Mouse (Mus musculus): ENCODE data around the gene Cdc20b. TPM values are rescaled to one million over a fixed set of nuclear protein-coding genes. Genes with fewer than 3 reads are reported as not detected.

Gene Cdc20b
- total RNA-seq (2012; rRNA removed) (not detected in 2 replicates), polyA plus RNA-seq (2012; ENCODE audit: insufficient read depth in 1 of 2, insufficient read length in 2 of 2, low read depth in 1 of 2, low replicate concordance in 2 of 2, missing spikeins in 1 of 2) (not detected)

GRCm38 (mm10) chr13:113034950-113035421, at the start of gene Cdc20b:
Cdc20b (plus strand) TSS chr13:113035111.
- Histone ChIP-seq H3K36me3 (ENCODE audit: control insufficient read depth in 1 of 2, insufficient read depth in 2 of 2, low read length in 2 of 2) (no peaks in the 10 kb centered on the region; a peak in 1 of 4 replicates), H3K9me3 (replicated peaks; ENCODE audit: insufficient read depth, low read length) (no peaks in the 10 kb centered on the region), H3K27ac (ENCODE audit: control insufficient read depth, low read depth, low read length) (0 out of 2 replicates have a peak within 1 kb of the TSS, but pooled peaks have one; percentile 9), H3K27me3 (ENCODE audit: control insufficient read depth in 1 of 2, insufficient read depth in 2 of 2, low read length in 2 of 2) (no peaks in the 10 kb centered on the region; a peak in 1 of 4 replicates), H3K9ac (ENCODE audit: control insufficient read depth, low read depth, low read length, poor library complexity, severe bottlenecking) (peak within 1 kb of the TSS; percentile 68), H3K4me1 (ENCODE audit: control insufficient read depth in 1 of 2, insufficient read depth in 2 of 2, low read length in 2 of 2) (peaks cover 0 to 4% of the 10 kb centered on the region in 2 experiments; a peak in 1 of 4 replicates), H3K4me3 (ENCODE audit: control insufficient read depth in 1 of 2, insufficient read depth in 1 of 2, low read depth in 2 of 2, low read length in 2 of 2) (peak within 1 kb of the TSS; percentile 68 to 81), H3K79me2 (ENCODE audit: control insufficient read depth, insufficient read depth, low read length, poor library complexity) (no peaks in the 10 kb centered on the region)
- DNase-seq (ENCODE audit: low read depth, low spot score) = peak; percentile 91
- TF ChIP-seq UBTF (IDR thresholded peaks at IDR 0.05; ENCODE audit: borderline replicate concordance, insufficient read depth, low read depth, low read length) (0 out of 2 replicates have a peak, but pooled peaks have one; percentile 13), E2F4 (IDR thresholded peaks at IDR 0.05; ENCODE audit: borderline replicate concordance, low read depth, low read length) (0 out of 2 replicates have a peak, but pooled peaks have one; percentile 67), MXI1 (IDR thresholded peaks at IDR 0.05; ENCODE audit: low read depth, low read length) (peak; percentile 32; the same call in 1 of the 2 replicates), POLR2A (IDR thresholded peaks at IDR 0.05; ENCODE audit: control insufficient read depth in 1 of 2, insufficient read depth in 1 of 2, low read depth in 1 of 2, low read length in 2 of 2, poor library complexity in 1 of 2) (peak; percentile 30 to 54; a peak in 2 of 4 replicates), SIN3A (IDR thresholded peaks at IDR 0.05; ENCODE audit: low read length) (peak; percentile 43), RAD21 (IDR thresholded peaks at IDR 0.05; ENCODE audit: low read depth, low read length) (no peak), MAX (IDR thresholded peaks at IDR 0.05; ENCODE audit: low read length) (0 out of 2 replicates have a peak, but pooled peaks have one; percentile 10), BHLHE40 (IDR thresholded peaks at IDR 0.05; ENCODE audit: borderline replicate concordance, low read depth, low read length) (no peak), MAZ (IDR thresholded peaks at IDR 0.05; ENCODE audit: low read depth, low read length) (no peak), NRF1 (IDR thresholded peaks at IDR 0.05; ENCODE audit: insufficient read depth, low read depth, low read length, poor library complexity, severe bottlenecking) (peak; percentile 41; the same call in 1 of the 2 replicates), ETS1 (IDR thresholded peaks at IDR 0.05; ENCODE audit: low read depth, low read length) (no peak), CTCF (IDR thresholded peaks at IDR 0.05 in 2 of 3, conservative IDR thresholded peaks at IDR 0.05 in 1 of 3; ENCODE audit: control insufficient read depth in 1 of 3, insufficient read depth in 1 of 3, low read depth in 2 of 3, low read length in 3 of 3, poor library complexity in 1 of 3, severe bottlenecking in 1 of 3) (peak in 2 of 3 experiments; percentile 1 to 27; a peak in 1 of 6 replicates)

GRCm38 (mm10) chr13:112985605-112986450, 49.1 kb upstream of the Cdc20b start:
- Histone ChIP-seq H3K36me3 (ENCODE audit: control insufficient read depth in 1 of 2, insufficient read depth in 2 of 2, low read length in 2 of 2) (no peaks in the 10 kb centered on the region), H3K9ac (ENCODE audit: control insufficient read depth, low read depth, low read length, poor library complexity, severe bottlenecking) (no peak overlapping the region), H3K79me2 (ENCODE audit: control insufficient read depth, insufficient read depth, low read length, poor library complexity) (no peaks in the 10 kb centered on the region), H3K27ac (ENCODE audit: control insufficient read depth, low read depth, low read length) (no peak overlapping the region), H3K9me3 (replicated peaks; ENCODE audit: insufficient read depth, low read length) (no peaks in the 10 kb centered on the region), H3K27me3 (ENCODE audit: control insufficient read depth in 1 of 2, insufficient read depth in 2 of 2, low read length in 2 of 2) (no peaks in the 10 kb centered on the region), H3K4me3 (ENCODE audit: control insufficient read depth in 1 of 2, insufficient read depth in 1 of 2, low read depth in 2 of 2, low read length in 2 of 2) (no peak overlapping the region), H3K4me1 (ENCODE audit: control insufficient read depth in 1 of 2, insufficient read depth in 2 of 2, low read length in 2 of 2) (no peaks in the 10 kb centered on the region; a peak in 1 of 4 replicates)
- no peak for DNase-seq (ENCODE audit: low read depth, low spot score)
- TF ChIP-seq GATA1 (IDR thresholded peaks at IDR 0.05; ENCODE audit: low read depth, low read length) = no peak
- no peak for TF ChIP-seq CHD1 (IDR thresholded peaks at IDR 0.05; ENCODE audit: low read depth, low read length)
- TF ChIP-seq ELF1 (IDR thresholded peaks at IDR 0.05; ENCODE audit: low read depth, low read length) = no peak
- TF ChIP-seq TCF12 (IDR thresholded peaks at IDR 0.05; ENCODE audit: low read depth, low read length) = no peak
- no peak for TF ChIP-seq USF2 (IDR thresholded peaks at IDR 0.05; ENCODE audit: borderline replicate concordance in 1 of 2, insufficient read depth in 1 of 2, low read depth in 1 of 2, low read length in 2 of 2)
- TF ChIP-seq JUND (IDR thresholded peaks at IDR 0.05; ENCODE audit: low read depth, low read length) = no peak
- TF ChIP-seq E2F4 (IDR thresholded peaks at IDR 0.05; ENCODE audit: borderline replicate concordance, low read depth, low read length) = no peak
- TF ChIP-seq CHD2 (IDR thresholded peaks at IDR 0.05; ENCODE audit: low read length) = no peak
- TF ChIP-seq RAD21 (IDR thresholded peaks at IDR 0.05; ENCODE audit: low read depth, low read length) = no peak
- TF ChIP-seq MYC (IDR thresholded peaks at IDR 0.05; ENCODE audit: low read depth, low read length) = no peak
- no peak for TF ChIP-seq ZMIZ1 (IDR thresholded peaks at IDR 0.05; ENCODE audit: low read depth, low read length)
- TF ChIP-seq ETS1 (IDR thresholded peaks at IDR 0.05; ENCODE audit: low read depth, low read length) = no peak
- TF ChIP-seq UBTF (IDR thresholded peaks at IDR 0.05; ENCODE audit: borderline replicate concordance, insufficient read depth, low read depth, low read length) = no peak
- TF ChIP-seq KAT2A (conservative IDR thresholded peaks at IDR 0.05; ENCODE audit: low read depth, low read length) = no peak
- TF ChIP-seq MEF2A (IDR thresholded peaks at IDR 0.05; ENCODE audit: extremely low read depth, insufficient replicate concordance, low read depth, low read length, poor library complexity, severe bottlenecking) = no peak
- no peak for TF ChIP-seq USF1 (IDR thresholded peaks at IDR 0.05; ENCODE audit: low read depth, low read length)
- TF ChIP-seq POLR2AphosphoS5 (IDR thresholded peaks at IDR 0.05; ENCODE audit: borderline replicate concordance, low read depth, low read length) = no peak
- no peak for TF ChIP-seq MXI1 (IDR thresholded peaks at IDR 0.05; ENCODE audit: low read depth, low read length)

Measured in MEL (cell line).